ENCODE assay signal across 24 mouse cellular contexts in the genomic region with DNA sequence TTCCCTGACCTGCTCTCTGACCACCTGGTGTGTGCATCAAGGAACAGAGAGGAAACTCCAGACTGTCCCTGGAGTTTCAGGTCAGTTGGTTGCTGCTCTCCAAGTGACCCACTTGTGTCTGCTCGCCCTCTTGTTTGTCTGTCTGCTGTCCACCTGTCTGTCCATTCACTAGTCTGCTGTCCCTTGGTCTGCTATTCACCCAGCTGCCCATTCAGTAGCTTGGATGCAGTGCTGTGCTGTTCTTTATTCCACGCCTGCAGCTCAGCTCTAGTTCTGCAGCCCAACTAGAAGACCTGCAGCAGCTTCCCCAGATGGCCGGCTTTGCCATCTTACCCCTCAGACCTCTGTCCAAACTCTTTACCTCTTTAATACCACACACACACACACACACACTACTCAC.
A peak's percentile ranks its signal among the peaks of the same experiment; 100 is the strongest.
DNase-seq lines count a peak whose midpoint lies in the region; ATAC-seq and TF ChIP-seq lines count a peak whose summit lies in the region.
"Had no signal": no experiment of that assay in that cellular context is flagged by ENCODE, and none has a peak within 500 bp of the region (broad histone marks: within the 10 kb centered on the region; RNA-seq: fewer than 3 reads in every experiment).

No protein-coding gene starts in this region.

- H3K27me3 ChIP-seq in midbrain, embryonic 11.5 days (ENCODE audit: control insufficient read depth, insufficient read depth, low read length): no peaks in the 10 kb centered on the region
- no peaks in the 10 kb centered on the region for H3K27me3 ChIP-seq in midbrain, postnatal 0 days (ENCODE audit: insufficient read depth, low read length)
- H3K27me3 ChIP-seq in testis, adult 2 months (ENCODE audit: control insufficient read depth, insufficient read depth, low read length): no peaks in the 10 kb centered on the region
- H3K27me3 ChIP-seq: CH12.LX; forebrain, embryonic 13.5 days; heart, embryonic 12.5 days; heart, embryonic 15.5 days; hindbrain, embryonic 12.5 days; hindbrain, embryonic 15.5 days; Patski had no signal

- peak; percentile 61 for DNase-seq in heart, adult 11 months
- DNase-seq in heart, postnatal 10 days: no peak
- peak; percentile 54 for DNase-seq in midbrain, embryonic 11.5 days (ENCODE audit: low spot score, missing footprints)
- DNase-seq in midbrain, postnatal 0 days (ENCODE audit: low spot score): no peak
- DNase-seq in testis, postnatal 14 days (ENCODE audit: low spot score): no peak
- DNase-seq in testis, postnatal 10 days (ENCODE audit: low spot score): peak; percentile 23
- DNase-seq: adrenal gland, postnatal 10 days; adrenal gland, postnatal 36 days; cerebellum, adult 18-20 months; cerebellum, adult 9-10 months; gastrocnemius, postnatal 10 days; gastrocnemius, postnatal 36 days; heart, postnatal 14 days had no signal

- WGBS in midbrain, embryonic 11.5 days: 87% methylated on average over 3 of the region's 3 CpGs
- 87% methylated on average over 3 of the region's 3 CpGs for WGBS in midbrain, postnatal 0 days

- peaks cover 2% of the 10 kb centered on the region; the same call in 1 of the 2 replicates for H3K4me1 ChIP-seq in midbrain, embryonic 11.5 days (ENCODE audit: control insufficient read depth, insufficient read depth, low read length)
- H3K4me1 ChIP-seq in midbrain, postnatal 0 days (ENCODE audit: insufficient read depth, low read length): no peaks in the 10 kb centered on the region
- no peaks in the 10 kb centered on the region for H3K4me1 ChIP-seq in testis, adult 2 months (ENCODE audit: control insufficient read depth, insufficient read depth, low read length)
- H3K4me1 ChIP-seq: forebrain, embryonic 13.5 days; heart, embryonic 12.5 days; heart, embryonic 15.5 days had no signal

- H3K4me3 ChIP-seq in midbrain, embryonic 11.5 days (ENCODE audit: low read depth, low read length): no peak overlapping the region
- no peak overlapping the region for H3K4me3 ChIP-seq in midbrain, postnatal 0 days (ENCODE audit: low read depth, low read length)
- H3K4me3 ChIP-seq in testis, adult 2 months (ENCODE audit: control insufficient read depth, low read depth, low read length): peak overlapping the region; percentile 28; the same call in 1 of the 2 replicates
- H3K4me3 ChIP-seq: forebrain, embryonic 10.5 days; forebrain, embryonic 13.5 days; heart, embryonic 12.5 days; heart, embryonic 15.5 days; hindbrain, embryonic 12.5 days; hindbrain, embryonic 15.5 days had no signal

- no peak for ATAC-seq in midbrain, embryonic 11.5 days (ENCODE audit: low FRiP score)
- no peak for ATAC-seq in midbrain, postnatal 0 days (ENCODE audit: low FRiP score)
- ATAC-seq: forebrain, embryonic 13.5 days; forebrain, embryonic 16.5 days; Patski had no signal

- no peak for TF ChIP-seq POLR2A in testis, adult 2 months (IDR thresholded peaks at IDR 0.05; ENCODE audit: control insufficient read depth, low read depth, low read length)

- TF ChIP-seq CTCF in midbrain, postnatal 0 days (IDR thresholded peaks at IDR 0.05): no peak
- TF ChIP-seq CTCF in testis, adult 2 months (IDR thresholded peaks at IDR 0.05; ENCODE audit: control insufficient read depth, insufficient read depth, insufficient replicate concordance, low read depth, low read length): no peak

- H3K9ac ChIP-seq in midbrain, embryonic 11.5 days (ENCODE audit: low read length): no peak overlapping the region
- H3K9ac ChIP-seq in midbrain, postnatal 0 days (replicated peaks; ENCODE audit: low read length, poor library complexity, severe bottlenecking): no peak overlapping the region
- H3K9ac ChIP-seq: forebrain, embryonic 13.5 days; heart, embryonic 12.5 days; heart, embryonic 15.5 days; hindbrain, embryonic 12.5 days; hindbrain, embryonic 15.5 days had no signal

- no peaks in the 10 kb centered on the region for H3K36me3 ChIP-seq in midbrain, embryonic 11.5 days (ENCODE audit: control insufficient read depth, insufficient read depth, low read length)
- H3K36me3 ChIP-seq in midbrain, postnatal 0 days (ENCODE audit: insufficient read depth, low read length): no peaks in the 10 kb centered on the region
- no peaks in the 10 kb centered on the region for H3K36me3 ChIP-seq in testis, adult 2 months (ENCODE audit: control insufficient read depth, insufficient read depth, low read length)
- H3K36me3 ChIP-seq: forebrain, embryonic 10.5 days; G1E; heart, embryonic 12.5 days; heart, embryonic 15.5 days; hindbrain, embryonic 12.5 days; hindbrain, embryonic 15.5 days had no signal

- intact Hi-C loops in heart, postnatal 10 days (cut with DNase I): no loop called here

- no peaks in the 10 kb centered on the region for H3K9me3 ChIP-seq in midbrain, embryonic 11.5 days (ENCODE audit: control insufficient read depth, low read length)
- no peaks in the 10 kb centered on the region for H3K9me3 ChIP-seq in midbrain, postnatal 0 days (ENCODE audit: low read length)
- H3K9me3 ChIP-seq: forebrain, embryonic 13.5 days; G1E; heart, embryonic 15.5 days; hindbrain, embryonic 15.5 days had no signal

- H3K4me2 ChIP-seq in midbrain, embryonic 11.5 days: no peak overlapping the region
- H3K4me2 ChIP-seq in midbrain, postnatal 0 days (ENCODE audit: low read depth, low read length, poor library complexity, severe bottlenecking): no peak overlapping the region
- H3K4me2 ChIP-seq: forebrain, embryonic 13.5 days; heart, embryonic 12.5 days; heart, embryonic 15.5 days; hindbrain, embryonic 12.5 days; hindbrain, embryonic 15.5 days had no signal

- no peak overlapping the region for H3K27ac ChIP-seq in midbrain, embryonic 11.5 days (ENCODE audit: low read depth, low read length)
- H3K27ac ChIP-seq in midbrain, postnatal 0 days (ENCODE audit: low read depth, low read length): no peak overlapping the region
- no peak overlapping the region for H3K27ac ChIP-seq in testis, adult 2 months (ENCODE audit: control insufficient read depth, insufficient read depth, low read depth, low read length)
- H3K27ac ChIP-seq: forebrain, embryonic 10.5 days; forebrain, embryonic 13.5 days; heart, embryonic 15.5 days; hindbrain, embryonic 12.5 days; hindbrain, embryonic 15.5 days had no signal

Comparison
In these comparisons a context has a peak if more than half of its experiments do, and no peak if none do; other contexts are left out.
1. DNase-seq: peak in heart, adult 11 months (single experiment), midbrain, embryonic 11.5 days (single experiment) and testis, postnatal 10 days (single experiment); none in heart, postnatal 10 days (0 of 2), midbrain, postnatal 0 days (single experiment) and testis, postnatal 14 days (single experiment).